Mouse (Mus musculus): ENCODE measurements at regions not wholly inside any gene's neighbourhood (a gene's known extent, or its start where the extent isn't known, plus 50 kb on each side); places are given as distances from the start of the nearest gene placed in this dataset.

GRCm38 (mm10) chr7:74990198-74990597, 318.9 kb downstream of the Sv2b start:
- ATAC-seq (no peak), DNase-seq (ENCODE audit: low spot score) (peak; percentile 48)
- Histone ChIP-seq H3K4me1 (ENCODE audit: control insufficient read depth, insufficient read depth, low read length) (no peaks in the 10 kb centered on the region), H3K4me3 (ENCODE audit: low read depth, low read length) (no peak overlapping the region), H3K9ac (ENCODE audit: low read length) (no peak overlapping the region), H3K27me3 (replicated peaks; ENCODE audit: control insufficient read depth, insufficient read depth, low read length) (no peaks in the 10 kb centered on the region), H3K36me3 (ENCODE audit: control insufficient read depth, insufficient read depth, low read length) (no peaks in the 10 kb centered on the region), H3K4me2 (ENCODE audit: low read length) (no peak overlapping the region), H3K27ac (ENCODE audit: low read depth, low read length) (no peak overlapping the region), H3K9me3 (replicated peaks; ENCODE audit: control insufficient read depth, low read length) (no peaks in the 10 kb centered on the region)
- 73% methylated on average over 2 of the region's 2 CpGs for WGBS

GRCm38 (mm10) chr7:74979479-74979878, 329.6 kb downstream of the Sv2b start:
- Histone ChIP-seq H3K27me3 (replicated peaks; ENCODE audit: control insufficient read depth, insufficient read depth, low read length) (no peaks in the 10 kb centered on the region), H3K4me2 (ENCODE audit: low read length) (no peak overlapping the region), H3K9ac (ENCODE audit: low read length) (no peak overlapping the region), H3K4me3 (ENCODE audit: low read depth, low read length) (no peak overlapping the region), H3K36me3 (ENCODE audit: control insufficient read depth, insufficient read depth, low read length) (no peaks in the 10 kb centered on the region), H3K4me1 (ENCODE audit: control insufficient read depth, insufficient read depth, low read length) (no peaks in the 10 kb centered on the region), H3K27ac (ENCODE audit: low read depth, low read length) (no peak overlapping the region), H3K9me3 (replicated peaks; ENCODE audit: control insufficient read depth, low read length) (no peaks in the 10 kb centered on the region)
- DNase-seq (ENCODE audit: low spot score) (no peak), ATAC-seq (no peak)
- WGBS: 55% methylated on average over 2 of the region's 2 CpGs

DNA sequence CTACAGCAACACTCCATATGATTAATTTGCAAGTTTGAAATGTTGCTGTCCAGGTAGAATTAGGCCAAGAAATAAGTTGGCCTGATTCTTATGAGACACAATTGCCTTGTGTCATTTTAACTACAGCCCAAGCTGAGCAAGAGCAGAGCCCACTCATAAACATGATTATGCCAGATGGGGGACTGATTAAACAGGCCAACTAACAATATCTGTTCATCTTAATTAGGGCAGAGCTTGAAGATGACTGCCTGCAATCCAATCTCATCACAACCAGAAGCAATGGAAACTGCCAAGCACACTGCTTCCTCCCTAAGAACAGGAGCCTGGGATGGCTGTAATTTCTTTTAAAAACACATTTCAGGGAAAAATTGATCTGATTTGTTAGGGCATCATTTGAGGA, 333.1 kb downstream of the Sv2b start:
- DNase-seq (ENCODE audit: low spot score) (no peak), ATAC-seq (no peak)
- Histone ChIP-seq H3K4me2 (ENCODE audit: low read length) (no peak overlapping the region), H3K4me3 (ENCODE audit: low read depth, low read length) (no peak overlapping the region), H3K27me3 (replicated peaks; ENCODE audit: control insufficient read depth, insufficient read depth, low read length) (no peaks in the 10 kb centered on the region), H3K4me1 (ENCODE audit: control insufficient read depth, insufficient read depth, low read length) (no peaks in the 10 kb centered on the region), H3K27ac (ENCODE audit: low read depth, low read length) (no peak overlapping the region), H3K9ac (ENCODE audit: low read length) (no peak overlapping the region), H3K36me3 (ENCODE audit: control insufficient read depth, insufficient read depth, low read length) (no peaks in the 10 kb centered on the region), H3K9me3 (replicated peaks; ENCODE audit: control insufficient read depth, low read length) (no peaks in the 10 kb centered on the region)

DNA sequence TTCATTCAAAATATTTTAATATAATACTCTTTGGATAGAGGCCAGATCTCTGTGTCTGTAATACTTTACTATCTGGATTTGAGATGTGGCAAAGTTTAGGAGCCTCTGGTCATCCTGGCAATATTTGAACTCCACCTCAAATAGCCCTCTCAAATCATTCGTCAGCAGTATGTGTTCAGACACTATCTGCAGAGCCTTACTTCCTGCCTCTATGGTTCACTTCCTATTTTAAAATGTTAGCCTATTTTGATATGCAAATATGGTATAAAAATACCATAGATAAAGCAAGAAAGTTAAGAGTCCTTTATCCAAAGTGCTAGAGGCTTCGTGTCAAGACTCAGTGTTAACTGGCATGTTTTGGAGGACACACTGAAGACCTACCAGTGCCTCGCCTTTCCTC, 334.6 kb downstream of the Sv2b start:
- Histone ChIP-seq H3K4me3 (ENCODE audit: low read depth, low read length) (no peak overlapping the region), H3K4me1 (ENCODE audit: control insufficient read depth, insufficient read depth, low read length) (no peaks in the 10 kb centered on the region), H3K27ac (ENCODE audit: low read depth, low read length) (no peak overlapping the region), H3K27me3 (replicated peaks; ENCODE audit: control insufficient read depth, insufficient read depth, low read length) (no peaks in the 10 kb centered on the region), H3K9ac (ENCODE audit: low read length) (no peak overlapping the region), H3K36me3 (ENCODE audit: control insufficient read depth, insufficient read depth, low read length) (no peaks in the 10 kb centered on the region), H3K9me3 (replicated peaks; ENCODE audit: control insufficient read depth, low read length) (no peaks in the 10 kb centered on the region), H3K4me2 (ENCODE audit: low read length) (no peak overlapping the region)
- ATAC-seq: no peak
- WGBS: 87% methylated on average over 3 of the region's 3 CpGs
- no peak for DNase-seq (ENCODE audit: low spot score)

GRCm38 (mm10) chr7:74944421-74945098, 364.5 kb downstream of the Sv2b start:
- Histone ChIP-seq H3K4me1 (ENCODE audit: control insufficient read depth, insufficient read depth, low read length) (no peaks in the 10 kb centered on the region), H3K27ac (ENCODE audit: low read depth, low read length) (no peak overlapping the region), H3K9me3 (replicated peaks; ENCODE audit: control insufficient read depth, low read length) (no peaks in the 10 kb centered on the region), H3K27me3 (replicated peaks; ENCODE audit: control insufficient read depth, insufficient read depth, low read length) (no peaks in the 10 kb centered on the region), H3K4me3 (ENCODE audit: low read depth, low read length) (no peak overlapping the region), H3K4me2 (ENCODE audit: low read length) (no peak overlapping the region), H3K9ac (ENCODE audit: low read length) (no peak overlapping the region), H3K36me3 (ENCODE audit: control insufficient read depth, insufficient read depth, low read length) (no peaks in the 10 kb centered on the region)
- 63% methylated on average over 5 of the region's 5 CpGs for WGBS
- ATAC-seq: peak; percentile 55; the same call in 1 of the 2 replicates
- peak; percentile 64 for DNase-seq (ENCODE audit: low spot score)

GRCm38 (mm10) chr7:74942917-74943316, 366.1 kb downstream of the Sv2b start:
- WGBS: 70% methylated on average over 4 of the region's 4 CpGs
- Histone ChIP-seq H3K4me2 (ENCODE audit: low read length) (no peak overlapping the region), H3K27ac (ENCODE audit: low read depth, low read length) (no peak overlapping the region), H3K4me1 (ENCODE audit: control insufficient read depth, insufficient read depth, low read length) (no peaks in the 10 kb centered on the region), H3K4me3 (ENCODE audit: low read depth, low read length) (no peak overlapping the region), H3K27me3 (replicated peaks; ENCODE audit: control insufficient read depth, insufficient read depth, low read length) (no peaks in the 10 kb centered on the region), H3K9ac (ENCODE audit: low read length) (no peak overlapping the region), H3K36me3 (ENCODE audit: control insufficient read depth, insufficient read depth, low read length) (no peaks in the 10 kb centered on the region), H3K9me3 (replicated peaks; ENCODE audit: control insufficient read depth, low read length) (no peaks in the 10 kb centered on the region)
- ATAC-seq (peak; percentile 57; the same call in 1 of the 2 replicates), DNase-seq (ENCODE audit: low spot score) (peak; percentile 64)

DNA sequence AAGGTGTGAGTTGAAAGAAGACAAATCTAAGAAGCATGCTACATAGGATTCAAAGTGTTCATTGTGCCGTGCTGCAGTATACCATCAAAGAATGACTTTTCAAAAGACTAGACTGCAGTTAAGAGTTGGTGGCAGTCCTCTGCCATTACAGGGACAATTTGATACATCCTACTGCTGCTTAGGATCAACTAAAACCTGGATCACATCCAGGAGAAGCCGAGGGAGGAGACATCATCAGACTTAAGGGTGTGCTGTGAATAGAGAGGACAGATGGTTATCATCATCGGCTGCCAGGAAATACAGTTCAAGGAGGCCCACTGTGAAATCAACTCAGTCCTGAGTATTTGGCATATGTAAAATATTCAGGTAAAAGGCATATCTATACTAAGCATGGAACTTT, 366.9 kb downstream of the Sv2b start:
- peak; percentile 46 for DNase-seq (ENCODE audit: low spot score)
- Histone ChIP-seq H3K27me3 (replicated peaks; ENCODE audit: control insufficient read depth, insufficient read depth, low read length) (no peaks in the 10 kb centered on the region), H3K36me3 (ENCODE audit: control insufficient read depth, insufficient read depth, low read length) (no peaks in the 10 kb centered on the region), H3K4me1 (ENCODE audit: control insufficient read depth, insufficient read depth, low read length) (no peaks in the 10 kb centered on the region), H3K4me3 (ENCODE audit: low read depth, low read length) (no peak overlapping the region), H3K9me3 (replicated peaks; ENCODE audit: control insufficient read depth, low read length) (no peaks in the 10 kb centered on the region), H3K27ac (ENCODE audit: low read depth, low read length) (no peak overlapping the region), H3K9ac (ENCODE audit: low read length) (no peak overlapping the region), H3K4me2 (ENCODE audit: low read length) (no peak overlapping the region)
- 62% methylated on average over 3 of the region's 3 CpGs for WGBS
- ATAC-seq: peak; percentile 54; the same call in 1 of the 2 replicates

DNA sequence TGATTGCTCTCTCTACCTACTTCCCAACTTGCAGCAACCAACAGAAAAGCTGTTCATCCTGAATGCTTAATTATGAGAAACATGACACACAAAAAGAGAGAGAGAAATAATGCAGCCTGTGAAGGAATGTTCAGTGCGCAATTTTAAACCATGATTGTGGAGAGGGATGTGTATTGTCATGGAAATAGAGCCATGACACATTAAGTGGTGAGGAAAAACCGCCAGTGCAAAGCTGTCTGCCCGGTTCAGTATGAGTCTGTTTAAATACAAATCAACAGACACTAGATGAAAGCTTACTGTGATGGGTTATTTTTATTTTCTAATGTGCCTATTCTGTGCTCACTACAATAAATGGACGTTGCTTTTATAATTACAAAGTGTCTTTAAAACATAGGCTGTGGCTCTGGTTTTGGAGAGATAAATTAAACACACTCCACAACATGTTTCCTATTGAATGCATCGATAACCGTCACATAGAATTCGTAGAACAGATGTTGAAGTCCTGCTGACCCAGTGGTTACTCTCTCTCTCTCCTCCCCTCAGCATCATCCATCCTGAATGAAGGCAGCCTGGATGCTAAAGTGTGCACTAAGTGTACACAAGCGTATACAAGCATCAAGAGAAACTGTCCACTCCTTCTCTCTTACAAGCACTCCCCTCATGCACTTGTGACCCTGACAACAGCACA, 374.7 kb upstream of the Slco3a1 start:
- Histone ChIP-seq H3K9me3 (replicated peaks; ENCODE audit: control insufficient read depth, low read length) (no peaks in the 10 kb centered on the region), H3K36me3 (ENCODE audit: control insufficient read depth, insufficient read depth, low read length) (no peaks in the 10 kb centered on the region), H3K27ac (ENCODE audit: low read depth, low read length) (no peak overlapping the region), H3K9ac (ENCODE audit: low read length) (no peak overlapping the region), H3K27me3 (replicated peaks; ENCODE audit: control insufficient read depth, insufficient read depth, low read length) (no peaks in the 10 kb centered on the region), H3K4me2 (ENCODE audit: low read length) (no peak overlapping the region; the same call in 1 of the 2 replicates), H3K4me3 (ENCODE audit: low read depth, low read length) (no peak overlapping the region), H3K4me1 (ENCODE audit: control insufficient read depth, insufficient read depth, low read length) (no peaks in the 10 kb centered on the region)
- WGBS: 37% methylated on average over 8 of the region's 8 CpGs
- ATAC-seq (peak; percentile 52), DNase-seq (ENCODE audit: low spot score) (peak; percentile 49)

- H3K27ac ChIP-seq (ENCODE audit: low read depth, low read length): no peak overlapping the region
- 66% methylated on average over 6 of the region's 6 CpGs for WGBS
- no peaks in the 10 kb centered on the region for H3K36me3 ChIP-seq (ENCODE audit: control insufficient read depth, insufficient read depth, low read length)
- no peaks in the 10 kb centered on the region for H3K27me3 ChIP-seq (replicated peaks; ENCODE audit: control insufficient read depth, insufficient read depth, low read length)
- ATAC-seq (no peak), DNase-seq (ENCODE audit: low spot score) (no peak)
- H3K9me3 ChIP-seq (replicated peaks; ENCODE audit: control insufficient read depth, low read length): no peaks in the 10 kb centered on the region
- H3K4me1 ChIP-seq (ENCODE audit: control insufficient read depth, insufficient read depth, low read length): no peaks in the 10 kb centered on the region
- no peak overlapping the region; the same call in 1 of the 2 replicates for H3K4me2 ChIP-seq (ENCODE audit: low read length)
- H3K4me3 ChIP-seq (ENCODE audit: low read depth, low read length): no peak overlapping the region
- H3K9ac ChIP-seq (ENCODE audit: low read length): no peak overlapping the region
Measured at GRCm38 (mm10) chr7:74928226-74928927, 373.8 kb upstream of the Slco3a1 start.
